Mouse (Mus musculus): Measurements from ENCODE around the gene Enpp7.

The Enpp7 gene

DNA sequence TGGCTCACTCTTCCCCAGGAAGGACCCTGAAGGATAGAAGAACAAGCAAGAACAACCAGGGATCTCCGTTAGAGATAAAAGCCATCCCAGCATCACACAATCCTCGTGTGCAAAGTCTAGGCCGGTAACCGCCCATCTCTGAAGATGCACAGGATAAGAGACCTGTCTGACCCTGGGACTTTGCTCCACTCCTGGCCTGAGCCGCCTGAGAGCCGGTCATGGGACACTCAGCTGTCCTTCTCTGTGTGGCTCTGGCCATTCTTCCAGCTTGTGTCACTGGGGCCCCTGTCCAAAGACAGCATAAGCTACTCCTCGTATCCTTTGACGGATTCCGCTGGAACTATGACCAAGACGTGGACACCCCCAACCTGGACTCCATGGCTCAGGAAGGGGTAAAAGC, at the start of gene Enpp7:
Gene Enpp7 (plus strand): TSS at position 190 of the 400 bp plus-strand sequence.
- peak; percentile 30 for DNase-seq

- DNase-seq: no peak
Measured at GRCm38 (mm10) chr11:118939731-118940130, 48.3 kb upstream of the Enpp7 start.

DNA sequence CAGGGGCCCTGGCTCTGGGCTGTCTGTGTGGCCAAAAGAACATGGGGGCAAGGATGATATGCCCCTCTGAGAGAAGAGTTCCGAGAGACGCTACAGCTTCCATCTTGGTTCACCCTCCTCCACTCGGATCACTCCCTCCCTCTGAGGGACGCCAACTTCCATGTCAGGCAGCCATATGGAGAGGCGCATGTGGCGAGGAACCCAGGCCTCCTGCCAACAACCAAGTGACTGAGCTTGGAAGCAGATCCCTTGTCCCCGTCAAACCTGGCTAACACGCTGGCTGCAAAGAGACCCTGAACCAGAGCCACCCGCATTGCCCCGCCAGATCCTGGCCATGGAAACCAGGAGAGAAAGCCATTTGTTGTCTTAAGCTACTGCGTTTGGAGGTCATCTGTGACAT, 47.4 kb upstream of the Enpp7 start:
- no peak for DNase-seq

- DNase-seq: no peak
Measured at GRCm38 (mm10) chr11:118941268-118941667, 46.7 kb upstream of the Enpp7 start.

DNA sequence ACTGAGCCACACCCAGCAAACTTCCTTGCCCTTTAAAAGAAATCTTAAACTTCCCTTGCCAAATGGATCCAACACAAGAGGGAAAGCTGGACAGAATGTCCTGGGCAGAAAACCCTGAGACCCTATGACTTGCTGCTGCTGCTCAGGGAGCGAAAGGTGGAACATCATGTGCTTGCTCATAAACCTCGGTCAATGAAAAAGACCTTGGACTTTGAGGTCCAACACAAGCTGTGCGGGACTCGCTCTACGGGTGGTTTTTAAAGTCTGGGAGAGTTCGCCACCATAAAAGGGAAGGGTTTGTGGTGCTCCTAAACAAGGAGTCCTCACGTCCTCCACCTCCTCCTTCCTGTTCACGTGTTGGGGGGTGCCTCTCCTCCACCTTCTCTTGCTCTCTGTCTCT, 42.1 kb upstream of the Enpp7 start:
- DNase-seq: no peak

- DNase-seq: no peak
Measured at GRCm38 (mm10) chr11:118955016-118955415, 33.0 kb upstream of the Enpp7 start.

DNA sequence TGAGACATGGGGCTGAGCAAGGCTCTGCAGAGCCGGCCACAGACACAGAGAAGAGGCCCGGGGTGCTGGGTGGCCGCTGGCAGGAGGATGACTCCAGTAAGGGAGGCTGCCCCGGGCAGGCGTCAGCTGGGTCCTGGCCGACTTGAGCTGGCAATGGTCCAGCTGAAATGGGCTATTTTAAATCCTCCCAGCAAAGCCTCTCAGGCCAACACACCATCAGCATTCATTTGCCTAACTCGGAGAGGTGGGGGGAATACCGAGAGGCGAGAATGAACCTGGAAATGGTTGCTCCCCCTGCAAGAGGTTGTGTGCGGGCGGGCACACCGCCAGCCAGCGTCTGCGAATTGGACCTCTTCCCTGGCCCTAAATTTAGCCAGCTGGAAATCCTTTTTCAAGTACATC, 30.9 kb upstream of the Enpp7 start:
- no peak for DNase-seq

DNA sequence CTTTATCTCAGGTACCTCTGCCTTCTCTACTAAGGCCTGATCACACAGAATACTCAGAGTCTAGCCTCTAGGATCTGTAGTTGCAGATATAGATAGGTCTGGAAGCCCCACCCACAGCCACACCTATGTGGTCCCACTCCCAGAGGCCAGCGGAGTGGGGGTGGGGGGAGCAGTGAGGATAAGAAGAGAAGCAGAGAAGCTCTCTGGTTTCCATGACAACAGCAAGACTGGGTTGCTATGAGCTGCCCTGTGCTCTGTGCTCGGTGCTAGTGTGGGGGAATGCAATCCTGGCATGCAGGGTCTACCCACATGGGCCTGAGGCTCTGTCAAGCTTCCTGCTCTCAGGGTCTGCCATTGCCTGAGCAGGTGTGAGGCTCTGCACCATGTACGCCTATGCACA, 27.3 kb upstream of the Enpp7 start:
- no peak for DNase-seq

- no peak for DNase-seq
Measured at GRCm38 (mm10) chr11:118962478-118962877, 25.5 kb upstream of the Enpp7 start.

DNA sequence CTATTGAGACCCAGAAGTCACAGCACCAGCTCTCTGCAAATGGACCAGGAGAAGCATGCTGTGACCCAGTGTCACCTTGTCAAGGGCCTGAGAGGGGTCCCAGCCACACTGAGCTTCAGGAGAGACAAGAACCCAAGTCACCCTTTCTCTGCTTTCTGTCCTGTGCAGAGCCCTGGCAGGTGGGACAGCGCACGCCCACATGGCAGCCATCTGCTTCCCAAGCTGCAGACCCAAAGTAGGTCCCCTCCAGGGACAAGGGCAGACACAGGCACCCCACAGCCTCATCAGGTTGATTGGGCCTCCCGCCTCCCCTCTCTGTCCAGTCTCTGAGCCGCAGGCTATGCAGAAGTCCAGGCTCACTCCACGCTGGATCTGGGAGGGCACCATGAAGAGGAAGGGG, 24.1 kb upstream of the Enpp7 start:
- DNase-seq: no peak

DNA sequence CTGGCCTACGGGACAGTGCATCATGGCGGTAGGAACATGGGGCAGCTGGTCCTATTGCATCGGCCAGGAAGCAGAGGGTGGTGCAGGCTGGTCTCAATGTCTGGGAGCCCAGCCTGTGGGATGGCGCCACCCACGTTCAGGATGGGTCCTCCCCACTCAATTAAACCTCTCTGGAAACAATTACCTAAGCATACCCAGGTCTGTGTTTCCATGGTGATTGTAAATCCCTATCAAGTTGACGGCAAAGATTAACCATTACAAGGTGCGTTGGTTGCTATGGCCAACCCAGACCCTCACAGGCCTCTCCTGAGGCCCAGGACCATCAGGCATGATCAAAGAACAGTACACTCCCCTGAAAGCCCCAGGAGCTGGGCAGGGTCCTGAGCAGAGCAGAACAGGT, 22.9 kb upstream of the Enpp7 start:
- no peak for DNase-seq

DNA sequence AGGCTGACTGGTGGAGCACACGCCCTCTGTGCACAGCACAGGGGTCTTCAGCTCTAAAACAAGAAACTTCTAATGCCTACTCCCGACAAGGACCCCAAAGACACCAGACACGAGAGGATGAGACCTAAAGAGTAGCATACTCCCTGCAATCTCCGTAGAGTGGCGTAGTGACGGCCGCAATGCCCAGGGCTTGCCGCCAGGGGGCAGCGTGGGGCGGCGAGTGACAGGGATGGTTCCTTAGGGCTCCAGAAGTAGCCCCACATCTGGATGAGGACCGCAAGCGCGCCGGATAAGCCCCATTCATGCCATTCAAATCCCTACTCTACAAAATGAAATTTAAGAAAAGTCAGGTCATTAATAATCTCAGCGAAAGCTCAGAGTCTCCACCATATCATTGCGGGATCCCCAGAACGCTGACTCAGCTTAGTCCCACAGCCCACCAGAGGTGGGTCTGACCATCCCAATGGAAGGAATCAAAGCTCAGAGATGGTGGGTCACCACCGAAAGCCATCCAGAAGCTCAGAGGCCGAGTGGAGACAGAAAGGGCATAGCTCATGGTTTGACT, 16.4 kb upstream of the Enpp7 start:
- DNase-seq: no peak

DNA sequence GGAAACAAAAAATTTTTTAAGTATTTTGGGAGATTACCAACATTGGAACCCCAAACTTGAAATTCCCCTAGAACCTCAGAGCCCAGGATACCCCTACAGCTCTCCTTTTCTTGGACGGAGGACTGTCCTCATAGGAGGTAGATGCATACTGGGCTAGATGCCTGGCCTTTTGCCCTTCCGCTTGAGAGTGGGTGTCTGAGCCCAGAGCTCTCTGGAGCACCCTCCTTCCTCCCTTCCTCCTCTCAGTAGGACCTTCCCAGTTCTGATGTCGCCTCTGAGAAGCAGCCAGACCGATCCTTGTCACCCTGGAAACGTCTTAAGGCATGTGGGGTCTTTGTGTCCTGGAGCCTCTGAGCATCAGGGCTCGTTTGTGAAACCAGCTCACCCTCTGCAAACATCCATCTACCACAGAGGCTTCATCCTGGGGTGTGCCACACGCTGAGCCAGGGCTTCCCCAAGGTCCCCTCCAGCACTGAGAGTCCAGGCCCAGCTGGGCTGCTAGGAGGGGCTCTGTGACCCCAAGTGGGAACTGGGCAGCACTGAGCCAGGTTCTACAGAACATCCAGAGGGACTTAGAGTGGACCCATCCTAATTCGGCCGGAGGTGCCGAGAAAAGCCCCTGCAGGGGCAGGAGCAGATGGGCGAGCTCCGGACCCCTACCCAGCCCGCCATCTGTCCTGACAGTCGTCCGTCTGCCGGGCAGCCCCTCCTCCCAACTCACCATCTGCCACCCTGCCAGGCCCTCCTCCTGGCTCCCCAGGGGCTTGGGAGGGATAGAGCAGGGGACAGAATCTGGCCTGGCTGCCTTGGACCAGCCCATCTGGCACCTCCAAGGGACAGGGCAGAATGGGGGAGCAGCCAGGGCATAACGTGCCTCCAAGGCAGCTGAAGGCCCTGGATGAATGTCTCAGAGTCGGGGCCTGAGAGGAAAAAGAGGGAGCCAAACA, 15.3 kb upstream of the Enpp7 start:
- DNase-seq: no peak

GRCm38 (mm10) chr11:118974340-118974739, 13.6 kb upstream of the Enpp7 start:
- no peak for DNase-seq

DNA sequence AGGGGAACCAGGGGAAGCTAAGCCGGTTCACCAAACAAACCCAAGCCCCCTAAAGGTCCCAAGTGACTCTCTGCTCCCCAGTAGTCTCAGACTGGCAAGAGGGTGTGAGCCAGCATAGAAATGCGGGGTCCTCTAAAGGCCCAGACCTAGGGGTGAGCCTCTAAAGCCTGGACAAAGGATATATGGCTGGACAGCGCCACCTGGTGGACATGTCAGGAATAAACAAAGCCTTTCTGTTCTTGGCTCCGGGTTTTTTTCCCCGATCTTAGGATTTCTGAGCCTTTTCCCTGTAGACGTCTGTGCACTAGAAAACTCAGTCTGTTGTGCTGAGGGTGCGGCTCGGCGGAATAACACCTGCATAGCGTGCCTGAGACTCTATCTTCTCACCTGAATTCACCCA, 12.6 kb upstream of the Enpp7 start:
- DNase-seq: peak; percentile 31

DNA sequence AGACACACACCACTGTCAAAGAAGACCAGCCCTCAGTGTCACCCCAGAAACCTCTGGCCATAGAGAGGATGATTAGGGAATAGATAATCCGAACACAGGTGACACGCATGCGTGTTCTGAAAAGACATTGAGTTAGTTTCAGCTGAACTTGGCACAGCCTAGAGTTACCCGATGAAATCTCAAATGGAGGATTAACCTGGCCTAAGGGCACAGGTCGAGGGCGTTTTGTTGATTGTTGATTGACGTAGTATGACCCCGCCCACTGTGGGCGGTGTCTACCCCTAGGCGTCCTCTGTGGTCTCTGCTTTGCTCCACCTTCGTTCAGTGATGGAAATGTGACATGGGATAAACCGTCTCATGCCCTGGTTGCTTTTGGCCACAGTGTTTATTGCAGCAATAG, 12.1 kb upstream of the Enpp7 start:
- peak; percentile 16 for DNase-seq

- DNase-seq: no peak
Measured at GRCm38 (mm10) chr11:118980388-118980787, 7.6 kb upstream of the Enpp7 start.

- DNase-seq: no peak
Measured at GRCm38 (mm10) chr11:118981012-118981776, 6.8 kb upstream of the Enpp7 start.

GRCm38 (mm10) chr11:118982593-118983113, 5.3 kb upstream of the Enpp7 start:
- DNase-seq: no peak

- no peak for DNase-seq
Measured at GRCm38 (mm10) chr11:118985571-118985970, 2.4 kb upstream of the Enpp7 start.

DNA sequence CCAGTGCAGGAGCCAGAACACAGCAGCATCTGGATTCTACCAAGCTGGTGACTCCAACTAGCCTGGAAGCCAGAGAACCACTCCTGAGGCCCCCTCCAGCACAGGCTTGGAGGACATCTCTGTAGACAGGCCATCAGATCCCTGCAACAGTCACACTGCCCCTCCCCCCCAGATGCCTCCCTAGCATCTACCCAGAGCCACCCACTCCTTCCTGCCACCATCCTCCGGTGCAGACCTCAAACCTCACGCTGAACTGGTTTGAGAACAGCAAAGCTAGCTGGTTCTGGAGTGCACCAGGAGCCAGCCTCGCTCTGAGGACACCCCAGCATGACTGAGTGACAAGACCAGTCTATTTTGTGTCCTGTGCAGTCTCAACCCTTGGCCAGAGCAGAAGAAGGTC, 4.8 kb downstream of the Enpp7 start:
- no peak for DNase-seq

- no peak for DNase-seq
Measured at GRCm38 (mm10) chr11:118995448-118995847, 7.5 kb downstream of the Enpp7 start.

- DNase-seq: no peak
Measured at GRCm38 (mm10) chr11:118997182-118997581, 9.2 kb downstream of the Enpp7 start.
